Mouse (Mus musculus): Measurements from ENCODE around the gene Tuba8. TPM values are rescaled to one million over a fixed set of nuclear protein-coding genes. Genes with fewer than 3 reads are reported as not detected.
A peak's percentile ranks its signal among the peaks of the same experiment; 100 is the strongest.

Tuba8 gene
- polyA plus RNA-seq, 1 experiment from 2014 or later: 11.5 TPM

DNA sequence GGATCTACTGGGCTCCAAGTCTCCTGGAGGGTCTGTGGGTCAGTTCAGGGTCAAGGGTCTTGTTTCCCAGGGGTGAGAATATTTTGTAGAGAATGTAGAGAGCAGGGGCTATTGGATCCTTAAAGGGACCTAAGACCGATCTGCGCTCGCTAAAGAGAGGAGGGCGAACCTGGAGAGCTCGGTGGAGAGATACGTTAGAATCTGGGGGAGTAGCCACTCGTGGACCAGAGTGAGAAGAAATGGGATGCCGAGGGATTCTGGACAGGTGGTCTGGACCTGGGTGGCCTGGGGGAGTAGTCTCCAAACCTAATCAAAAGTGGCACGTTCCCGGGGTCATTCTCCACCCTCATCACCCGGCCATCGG lies 412 bp downstream of the Tuba8 start:
- DNase-seq (ENCODE audit: low spot score) (no peak), ATAC-seq (replicated peaks; ENCODE audit: low FRiP score) (no peak; the same call in 1 of the 2 replicates)
- H3K27ac ChIP-seq (ENCODE audit: low read depth, low read length): no peak overlapping the region
- H3K9ac ChIP-seq (ENCODE audit: low read depth, low read length): peak overlapping the region; percentile 39
- peaks cover 20% of the 10 kb centered on the region; the same call in 1 of the 2 replicates for H3K4me1 ChIP-seq (replicated peaks; ENCODE audit: control insufficient read depth, insufficient read depth, low read length)
- H3K4me3 ChIP-seq (ENCODE audit: low read depth, low read length): peak overlapping the region; percentile 43
- WGBS: 1% methylated on average over 12 of the region's 12 CpGs
- H3K9me3 ChIP-seq (ENCODE audit: control insufficient read depth, low read length): no peaks in the 10 kb centered on the region
- H3K27me3 ChIP-seq (replicated peaks; ENCODE audit: control insufficient read depth, insufficient read depth, low read length): peaks cover 20% of the 10 kb centered on the region
- no peaks in the 10 kb centered on the region for H3K36me3 ChIP-seq (ENCODE audit: control insufficient read depth, insufficient read depth, low read length)
- H3K4me2 ChIP-seq: peak overlapping the region; percentile 73

DNA sequence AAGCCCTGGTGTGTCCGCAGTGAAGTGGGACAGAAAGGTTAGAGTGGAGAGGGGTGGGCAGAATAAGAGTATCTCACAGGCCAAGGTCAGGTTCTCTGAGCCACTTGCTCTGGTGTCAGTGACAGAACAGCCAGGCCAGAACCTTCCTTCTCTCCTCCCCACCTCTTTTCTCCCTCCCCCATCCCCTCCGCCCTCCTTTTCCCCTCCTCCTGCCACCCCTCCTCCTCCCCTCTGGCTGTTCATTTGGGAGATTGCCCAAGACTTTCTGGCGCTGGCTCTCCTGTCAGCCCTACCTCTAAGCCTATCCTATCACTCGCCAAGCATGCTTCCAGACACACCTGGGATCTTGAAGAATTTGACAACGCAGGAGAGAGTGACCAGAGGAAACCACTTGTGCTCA lies 1.2 kb downstream of the Tuba8 start:
- peak overlapping the region; percentile 43 for H3K4me3 ChIP-seq (ENCODE audit: low read depth, low read length)
- H3K4me2 ChIP-seq: peak overlapping the region; percentile 73
- no peak overlapping the region for H3K9ac ChIP-seq (ENCODE audit: low read depth, low read length)
- peaks cover 20% of the 10 kb centered on the region for H3K27me3 ChIP-seq (replicated peaks; ENCODE audit: control insufficient read depth, insufficient read depth, low read length)
- no peak for DNase-seq (ENCODE audit: low spot score)
- ATAC-seq (replicated peaks; ENCODE audit: low FRiP score): no peak
- no peaks in the 10 kb centered on the region for H3K9me3 ChIP-seq (ENCODE audit: control insufficient read depth, low read length)
- WGBS: 6% methylated on average over 5 of the region's 5 CpGs
- H3K27ac ChIP-seq (ENCODE audit: low read depth, low read length): no peak overlapping the region
- no peaks in the 10 kb centered on the region for H3K36me3 ChIP-seq (ENCODE audit: control insufficient read depth, insufficient read depth, low read length)
- peaks cover 25% of the 10 kb centered on the region; the same call in 1 of the 2 replicates for H3K4me1 ChIP-seq (replicated peaks; ENCODE audit: control insufficient read depth, insufficient read depth, low read length)

DNA sequence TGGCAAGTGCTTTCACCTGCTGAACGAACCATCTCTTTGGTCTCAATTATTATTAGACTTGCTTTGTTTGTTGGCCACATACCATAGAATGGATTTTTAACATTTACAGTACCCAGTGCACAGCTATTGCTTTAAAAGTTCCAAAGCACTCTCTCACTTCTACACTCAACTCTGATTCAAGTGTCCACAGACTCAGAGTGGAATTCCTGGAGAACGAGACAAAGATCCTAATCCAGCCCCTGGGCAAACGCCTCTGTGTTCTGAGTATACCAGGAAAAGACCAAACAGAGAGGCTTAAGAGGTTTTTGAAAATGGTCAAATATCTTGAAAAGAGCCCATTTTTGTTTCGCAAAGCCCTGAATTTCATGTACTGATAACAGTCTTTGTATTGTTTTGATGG lies 2.5 kb downstream of the Tuba8 start:
- 80% methylated on average over 4 of the region's 4 CpGs for WGBS
- Histone ChIP-seq H3K9ac (ENCODE audit: low read depth, low read length) (no peak overlapping the region), H3K36me3 (ENCODE audit: control insufficient read depth, insufficient read depth, low read length) (no peaks in the 10 kb centered on the region), H3K4me2 (no peak overlapping the region), H3K4me1 (replicated peaks; ENCODE audit: control insufficient read depth, insufficient read depth, low read length) (peaks cover 26% of the 10 kb centered on the region; the same call in 1 of the 2 replicates), H3K27me3 (replicated peaks; ENCODE audit: control insufficient read depth, insufficient read depth, low read length) (peaks cover 20% of the 10 kb centered on the region), H3K4me3 (ENCODE audit: low read depth, low read length) (no peak overlapping the region), H3K9me3 (ENCODE audit: control insufficient read depth, low read length) (no peaks in the 10 kb centered on the region), H3K27ac (ENCODE audit: low read depth, low read length) (no peak overlapping the region)
- DNase-seq (ENCODE audit: low spot score) (no peak), ATAC-seq (replicated peaks; ENCODE audit: low FRiP score) (no peak)

DNA sequence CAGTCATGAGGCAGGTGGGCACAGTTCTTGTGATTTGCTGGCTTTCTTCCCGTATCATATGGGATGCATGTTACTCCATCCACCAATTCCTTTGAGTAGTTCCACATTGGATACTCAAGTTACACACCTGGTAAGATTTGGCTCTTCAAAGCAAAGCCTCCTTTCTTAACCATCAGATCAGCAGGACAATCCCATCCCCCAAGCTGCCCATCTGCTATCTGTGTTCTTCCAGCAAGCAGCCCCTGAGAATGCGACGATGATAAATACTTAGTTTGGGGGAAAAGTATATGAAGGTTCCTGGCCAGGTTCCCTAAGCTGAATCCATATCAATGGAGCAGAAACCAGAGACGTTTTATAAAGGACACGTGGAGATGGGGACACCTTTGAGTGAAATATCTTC lies 3.7 kb downstream of the Tuba8 start:
- H3K36me3 ChIP-seq (ENCODE audit: control insufficient read depth, insufficient read depth, low read length): no peaks in the 10 kb centered on the region
- DNase-seq (ENCODE audit: low spot score) (no peak), ATAC-seq (replicated peaks; ENCODE audit: low FRiP score) (no peak)
- no peaks in the 10 kb centered on the region for H3K9me3 ChIP-seq (ENCODE audit: control insufficient read depth, low read length)
- H3K4me2 ChIP-seq: no peak overlapping the region; the same call in 1 of the 2 replicates
- peaks cover 26% of the 10 kb centered on the region; the same call in 1 of the 2 replicates for H3K4me1 ChIP-seq (replicated peaks; ENCODE audit: control insufficient read depth, insufficient read depth, low read length)
- no peak overlapping the region for H3K4me3 ChIP-seq (ENCODE audit: low read depth, low read length)
- peaks cover 20% of the 10 kb centered on the region for H3K27me3 ChIP-seq (replicated peaks; ENCODE audit: control insufficient read depth, insufficient read depth, low read length)
- H3K27ac ChIP-seq (ENCODE audit: low read depth, low read length): no peak overlapping the region
- WGBS: 52% methylated on average over 5 of the region's 5 CpGs
- H3K9ac ChIP-seq (ENCODE audit: low read depth, low read length): no peak overlapping the region

DNA sequence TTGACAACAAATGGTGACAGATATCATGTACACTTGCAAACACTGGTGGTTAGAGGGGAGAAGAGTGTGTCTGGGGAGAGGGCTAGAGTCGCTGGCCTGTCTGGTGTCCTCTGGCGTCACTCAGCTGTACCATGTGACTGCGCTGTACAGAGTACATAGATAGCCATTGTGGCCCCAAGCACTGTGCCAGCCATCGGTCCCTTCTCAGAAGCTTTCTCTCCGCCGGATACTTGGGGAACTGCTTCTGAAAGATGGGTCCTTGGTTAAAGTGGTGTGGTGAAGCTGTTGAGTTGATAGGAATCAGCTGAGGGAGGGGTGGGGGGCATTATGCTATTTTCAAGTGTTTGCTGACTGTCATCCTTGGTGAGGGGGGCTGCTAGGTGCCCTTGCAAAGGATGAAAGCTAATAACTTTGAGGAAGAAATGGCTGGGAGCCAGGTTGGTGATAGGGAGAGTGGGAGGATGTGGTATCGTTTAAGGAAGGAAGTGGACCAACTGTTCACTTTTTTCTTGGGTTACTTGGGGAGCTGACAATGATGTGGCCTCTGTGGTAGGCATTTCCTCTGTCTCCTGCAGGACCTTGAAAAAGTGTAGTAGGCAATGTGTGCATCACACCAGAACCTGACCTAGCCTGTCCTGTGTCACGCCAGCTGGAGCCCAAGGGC lies 4.3 kb downstream of the Tuba8 start:
- Histone ChIP-seq H3K27me3 (replicated peaks; ENCODE audit: control insufficient read depth, insufficient read depth, low read length) (peaks cover 20% of the 10 kb centered on the region), H3K4me3 (ENCODE audit: low read depth, low read length) (no peak overlapping the region), H3K9ac (ENCODE audit: low read depth, low read length) (no peak overlapping the region), H3K27ac (ENCODE audit: low read depth, low read length) (no peak overlapping the region), H3K36me3 (ENCODE audit: control insufficient read depth, insufficient read depth, low read length) (no peaks in the 10 kb centered on the region), H3K4me2 (no peak overlapping the region; the same call in 1 of the 2 replicates), H3K4me1 (replicated peaks; ENCODE audit: control insufficient read depth, insufficient read depth, low read length) (peaks cover 26% of the 10 kb centered on the region; the same call in 1 of the 2 replicates), H3K9me3 (ENCODE audit: control insufficient read depth, low read length) (no peaks in the 10 kb centered on the region)
- DNase-seq (ENCODE audit: low spot score) (no peak), ATAC-seq (replicated peaks; ENCODE audit: low FRiP score) (peak; percentile 30)
- 49% methylated on average over 8 of the region's 8 CpGs for WGBS

DNA sequence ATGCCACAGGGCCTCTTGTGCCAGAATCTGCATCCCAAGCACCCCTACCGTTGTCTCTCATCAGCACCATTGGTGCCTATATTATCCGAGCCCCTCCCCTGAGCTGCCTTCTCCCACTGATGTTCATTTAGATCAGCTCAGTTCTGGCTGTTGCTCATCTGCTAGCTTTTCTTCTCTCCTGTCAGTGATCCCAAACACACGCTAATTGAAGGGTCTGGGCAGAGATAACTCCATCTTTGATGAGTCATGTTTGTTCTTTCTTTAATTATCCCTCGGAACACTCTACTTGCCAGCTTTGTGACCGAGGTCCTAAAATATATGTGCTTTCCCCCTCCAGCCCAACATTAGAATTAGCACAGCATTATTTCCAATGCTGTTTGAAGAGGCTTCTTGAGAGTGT lies 4.8 kb downstream of the Tuba8 start:
- Histone ChIP-seq H3K27ac (ENCODE audit: low read depth, low read length) (no peak overlapping the region), H3K27me3 (replicated peaks; ENCODE audit: control insufficient read depth, insufficient read depth, low read length) (peaks cover 16% of the 10 kb centered on the region), H3K4me3 (ENCODE audit: low read depth, low read length) (no peak overlapping the region), H3K9me3 (ENCODE audit: control insufficient read depth, low read length) (no peaks in the 10 kb centered on the region), H3K4me2 (no peak overlapping the region), H3K9ac (ENCODE audit: low read depth, low read length) (no peak overlapping the region), H3K4me1 (replicated peaks; ENCODE audit: control insufficient read depth, insufficient read depth, low read length) (peaks cover 23% of the 10 kb centered on the region; the same call in 1 of the 2 replicates), H3K36me3 (ENCODE audit: control insufficient read depth, insufficient read depth, low read length) (no peaks in the 10 kb centered on the region)
- whole genome bisulfite sequencing: 37% methylated on average over 5 of the region's 5 CpGs
- no peak for DNase-seq (ENCODE audit: low spot score)
- no peak for ATAC-seq (replicated peaks; ENCODE audit: low FRiP score)

DNA sequence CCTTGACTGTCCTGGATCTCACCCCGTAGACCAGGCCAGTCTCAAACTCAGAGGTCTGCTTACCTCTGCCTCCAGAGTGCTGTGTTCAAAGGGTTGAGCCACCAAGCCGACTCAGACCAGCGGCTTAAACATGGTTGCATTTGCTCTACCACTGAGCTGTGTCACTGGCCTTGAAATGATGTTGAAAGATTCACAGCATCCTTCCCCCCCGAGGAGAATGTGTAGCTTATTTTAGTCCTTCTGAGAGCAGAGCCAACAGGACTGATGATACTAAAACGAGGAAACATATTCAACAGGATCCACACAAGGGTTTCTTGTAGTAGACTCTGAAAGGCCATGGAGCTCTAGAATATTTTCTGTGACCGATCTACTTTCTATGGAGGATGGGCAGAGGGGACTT lies 5.4 kb downstream of the Tuba8 start:
- WGBS: 75% methylated on average over 6 of the region's 6 CpGs
- ATAC-seq (replicated peaks; ENCODE audit: low FRiP score) (no peak), DNase-seq (ENCODE audit: low spot score) (no peak)
- Histone ChIP-seq H3K4me1 (replicated peaks; ENCODE audit: control insufficient read depth, insufficient read depth, low read length) (peaks cover 18% of the 10 kb centered on the region; the same call in 1 of the 2 replicates), H3K27ac (ENCODE audit: low read depth, low read length) (no peak overlapping the region), H3K4me3 (ENCODE audit: low read depth, low read length) (no peak overlapping the region), H3K36me3 (ENCODE audit: control insufficient read depth, insufficient read depth, low read length) (no peaks in the 10 kb centered on the region), H3K4me2 (no peak overlapping the region), H3K27me3 (replicated peaks; ENCODE audit: control insufficient read depth, insufficient read depth, low read length) (peaks cover 10% of the 10 kb centered on the region), H3K9me3 (ENCODE audit: control insufficient read depth, low read length) (no peaks in the 10 kb centered on the region), H3K9ac (ENCODE audit: low read depth, low read length) (no peak overlapping the region)

DNA sequence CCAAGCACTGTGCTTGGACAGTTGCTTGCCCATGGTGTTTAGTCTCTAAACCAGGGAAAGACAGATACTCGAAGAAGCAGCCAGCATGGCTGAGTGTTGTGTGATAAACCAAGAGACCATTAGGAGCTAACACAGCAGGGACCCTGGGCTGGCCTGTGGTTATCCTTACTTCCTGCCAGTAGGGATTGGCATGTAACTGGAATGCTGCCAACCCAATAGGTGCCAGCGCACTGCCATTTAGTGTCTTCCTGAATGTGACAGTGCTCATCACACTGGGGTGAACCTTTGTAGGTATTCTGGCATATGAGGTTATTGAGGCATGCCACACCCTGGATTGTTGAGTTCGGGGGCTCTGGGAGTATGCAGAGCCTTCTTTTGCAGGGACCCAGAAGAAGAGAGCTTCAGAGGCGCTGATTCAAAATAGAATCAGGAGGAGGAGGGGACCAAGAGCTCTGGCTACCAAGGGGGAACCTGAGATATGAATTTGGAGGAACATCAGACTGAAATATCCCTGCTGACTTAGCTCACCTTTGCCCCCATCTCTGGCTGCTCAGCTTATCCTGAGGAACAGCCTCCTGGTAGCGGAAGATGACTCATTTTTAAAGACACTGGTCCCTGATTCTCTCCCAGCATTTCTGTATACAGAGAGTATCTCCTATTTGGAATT lies 6.2 kb downstream of the Tuba8 start:
- Histone ChIP-seq H3K9me3 (ENCODE audit: control insufficient read depth, low read length) (no peaks in the 10 kb centered on the region), H3K4me3 (ENCODE audit: low read depth, low read length) (no peak overlapping the region), H3K36me3 (ENCODE audit: control insufficient read depth, insufficient read depth, low read length) (no peaks in the 10 kb centered on the region), H3K27ac (ENCODE audit: low read depth, low read length) (no peak overlapping the region), H3K9ac (ENCODE audit: low read depth, low read length) (no peak overlapping the region), H3K27me3 (replicated peaks; ENCODE audit: control insufficient read depth, insufficient read depth, low read length) (peaks cover 2% of the 10 kb centered on the region), H3K4me1 (replicated peaks; ENCODE audit: control insufficient read depth, insufficient read depth, low read length) (peaks cover 14% of the 10 kb centered on the region; the same call in 1 of the 2 replicates), H3K4me2 (no peak overlapping the region)
- no peak for DNase-seq (ENCODE audit: low spot score)
- ATAC-seq (replicated peaks; ENCODE audit: low FRiP score): no peak
- WGBS: 68% methylated on average over 5 of the region's 5 CpGs

DNA sequence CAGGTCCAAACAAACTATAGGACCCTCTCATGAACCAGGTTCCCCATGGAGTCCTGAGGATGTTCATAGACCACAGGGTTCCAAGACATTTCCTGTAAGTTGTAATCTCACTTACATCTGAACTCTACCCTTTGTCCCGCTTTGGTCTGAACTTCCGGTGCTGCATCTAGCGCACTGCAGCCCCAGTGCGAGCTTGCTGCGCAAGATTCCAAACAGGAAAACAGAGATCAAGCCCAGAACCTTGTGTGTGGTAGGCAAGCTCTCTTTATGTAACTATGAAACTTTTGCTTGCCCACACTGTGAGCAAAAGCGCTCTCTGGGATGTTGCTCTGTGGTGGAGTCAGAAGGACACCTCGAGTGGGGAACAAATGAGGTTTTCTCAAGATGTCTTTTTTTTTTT lies 7.5 kb downstream of the Tuba8 start:
- H3K27ac ChIP-seq (ENCODE audit: low read depth, low read length): no peak overlapping the region
- ATAC-seq (replicated peaks; ENCODE audit: low FRiP score): no peak
- H3K4me3 ChIP-seq (ENCODE audit: low read depth, low read length): no peak overlapping the region
- H3K27me3 ChIP-seq (replicated peaks; ENCODE audit: control insufficient read depth, insufficient read depth, low read length): no peaks in the 10 kb centered on the region
- H3K9ac ChIP-seq (ENCODE audit: low read depth, low read length): no peak overlapping the region
- H3K9me3 ChIP-seq (ENCODE audit: control insufficient read depth, low read length): no peaks in the 10 kb centered on the region
- H3K36me3 ChIP-seq (ENCODE audit: control insufficient read depth, insufficient read depth, low read length): no peaks in the 10 kb centered on the region
- DNase-seq (ENCODE audit: low spot score): no peak
- no peak overlapping the region for H3K4me2 ChIP-seq
- 59% methylated on average over 7 of the region's 7 CpGs for WGBS
- H3K4me1 ChIP-seq (replicated peaks; ENCODE audit: control insufficient read depth, insufficient read depth, low read length): peaks cover 14% of the 10 kb centered on the region; the same call in 1 of the 2 replicates
